Mouse (Mus musculus) cerebellum, postnatal 10 days (tissue): ENCODE measurements around the gene Glra4.

Source experiments
- DNase-seq, 2 experiments: peaks; one replicate each; pipeline ENCODE4 v3.0.0; 2021; ENCODE audit warnings: mixed read lengths in 2 of 2

Glra4 gene

GRCm38 (mm10) chrX:136780041-136780440 lies at the start of gene Glra4:
Glra4 (minus strand) TSS chrX:136780141.
- DNase-seq: no peak

DNA sequence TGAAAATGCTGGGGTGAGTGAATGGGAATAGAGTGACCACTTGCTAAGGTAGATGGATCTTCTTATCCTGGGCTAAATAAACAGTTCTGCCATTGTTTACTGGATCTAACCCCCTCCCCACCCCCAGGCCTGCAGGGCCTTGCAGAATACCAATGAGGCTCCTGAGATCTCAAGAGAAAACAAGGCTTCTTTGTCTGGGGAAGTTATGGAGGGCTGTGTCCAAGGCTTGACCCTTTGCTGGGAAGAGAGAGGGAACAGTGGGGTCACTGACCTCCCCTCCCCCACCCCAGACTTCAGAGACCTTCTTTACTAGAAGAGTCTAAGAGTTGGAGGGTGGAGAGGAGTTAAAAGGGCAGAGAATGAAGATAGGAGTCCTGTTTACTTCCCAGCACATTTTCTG lies 48.7 kb upstream of the Glra4 start:
- DNase-seq: no peak

- no peak for DNase-seq
Measured at GRCm38 (mm10) chrX:136825016-136825415, 45.1 kb upstream of the Glra4 start.

- no peak for DNase-seq
Measured at GRCm38 (mm10) chrX:136822371-136822770, 42.4 kb upstream of the Glra4 start, which contains the start of gene Plp1. Plp1 (plus strand) TSS chrX:136822671.

GRCm38 (mm10) chrX:136820250-136820649 lies 40.3 kb upstream of the Glra4 start:
- peak; percentile 85 to 86 for DNase-seq

GRCm38 (mm10) chrX:136819752-136820151 lies 39.8 kb upstream of the Glra4 start:
- DNase-seq: peak in 1 of 2 experiments; percentile 2

DNA sequence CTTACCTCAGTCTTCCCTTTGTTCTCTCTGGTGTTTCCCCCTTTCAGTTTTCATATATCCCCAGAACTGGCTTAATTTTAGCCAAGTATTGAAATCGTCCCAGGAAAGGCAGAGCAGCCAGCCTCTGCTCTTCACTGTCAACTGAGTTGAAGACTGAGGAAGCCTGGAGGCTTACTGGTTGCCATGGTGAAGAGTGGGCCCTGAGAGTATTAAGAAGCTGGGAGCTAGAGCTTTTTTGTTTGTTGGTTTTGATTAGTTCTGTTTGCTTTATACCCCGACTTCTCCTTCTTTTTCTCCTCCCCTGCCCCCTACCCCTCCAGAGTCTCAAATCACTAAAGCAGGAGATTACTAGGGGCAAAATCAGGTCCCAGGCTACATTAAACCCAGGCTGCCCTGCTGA lies 17.3 kb upstream of the Glra4 start:
- no peak for DNase-seq

GRCm38 (mm10) chrX:136789446-136789845 lies 9.5 kb upstream of the Glra4 start:
- no peak for DNase-seq

DNA sequence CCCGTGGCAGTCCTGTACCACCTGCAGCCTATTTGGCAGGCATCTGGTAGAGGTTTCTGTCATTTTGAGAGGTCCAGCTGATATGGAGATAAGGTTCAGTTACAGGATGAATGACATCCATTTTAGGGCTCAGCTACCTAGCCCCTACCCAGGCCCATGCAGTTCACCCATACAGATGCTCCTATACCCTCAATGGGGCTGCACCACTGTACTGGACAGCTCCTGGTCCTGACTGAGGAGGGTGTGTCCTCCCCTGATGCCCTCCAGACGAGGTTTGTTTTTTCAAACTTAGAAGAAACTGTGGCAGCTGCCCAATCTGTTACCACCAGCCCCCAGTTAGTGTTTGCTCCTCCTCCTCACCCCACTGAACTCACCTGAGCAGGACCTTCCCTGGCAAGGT lies 679 bp downstream of the Glra4 start:
- DNase-seq: no peak

DNA sequence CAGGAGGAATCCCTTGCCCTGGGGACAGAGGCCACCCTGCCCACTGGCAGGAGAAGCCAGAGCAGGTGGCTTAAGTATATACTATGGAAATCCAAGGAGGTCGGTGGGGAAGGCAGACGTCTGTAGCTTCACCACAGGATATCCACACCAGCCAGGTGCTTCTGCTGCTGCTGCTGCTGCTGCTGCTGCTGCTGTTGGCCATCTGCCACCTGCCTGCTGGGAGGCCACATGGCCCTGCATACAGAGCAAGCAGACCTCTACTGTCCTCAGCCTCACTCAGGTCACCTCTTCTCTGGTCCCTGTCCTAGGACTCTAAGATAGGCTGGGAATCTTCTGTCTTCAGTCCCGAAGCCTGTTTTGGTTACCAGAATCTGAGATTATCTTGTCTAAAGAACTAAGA lies 1.9 kb downstream of the Glra4 start:
- peak; percentile 64 to 72 for DNase-seq

DNA sequence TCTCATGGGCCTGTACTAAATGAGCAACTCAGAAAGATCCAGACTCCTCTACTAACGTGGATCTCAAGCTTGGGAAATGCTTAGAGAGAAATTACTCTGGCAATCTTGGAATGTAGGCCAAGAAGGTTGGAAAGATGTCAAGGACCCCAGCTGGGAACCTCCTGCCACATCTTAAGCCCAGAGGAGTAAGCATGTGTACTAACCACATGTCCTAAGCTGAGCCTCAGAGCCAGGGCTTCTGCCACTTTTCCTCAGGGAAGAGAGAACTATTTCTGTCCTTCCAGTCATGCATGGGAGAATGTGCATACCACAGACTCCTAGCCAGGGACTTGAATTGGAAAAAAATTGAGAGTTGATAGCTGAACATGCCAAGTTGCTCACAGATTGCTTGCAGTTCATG lies 6.9 kb downstream of the Glra4 start:
- DNase-seq: peak; percentile 47 to 61

- DNase-seq: peak; percentile 18 to 65
Measured at GRCm38 (mm10) chrX:136761103-136762074, 18.6 kb downstream of the Glra4 start.

- peak in 1 of 2 experiments; percentile 7 for DNase-seq
Measured at GRCm38 (mm10) chrX:136755464-136755863, 24.5 kb downstream of the Glra4 start.

DNA sequence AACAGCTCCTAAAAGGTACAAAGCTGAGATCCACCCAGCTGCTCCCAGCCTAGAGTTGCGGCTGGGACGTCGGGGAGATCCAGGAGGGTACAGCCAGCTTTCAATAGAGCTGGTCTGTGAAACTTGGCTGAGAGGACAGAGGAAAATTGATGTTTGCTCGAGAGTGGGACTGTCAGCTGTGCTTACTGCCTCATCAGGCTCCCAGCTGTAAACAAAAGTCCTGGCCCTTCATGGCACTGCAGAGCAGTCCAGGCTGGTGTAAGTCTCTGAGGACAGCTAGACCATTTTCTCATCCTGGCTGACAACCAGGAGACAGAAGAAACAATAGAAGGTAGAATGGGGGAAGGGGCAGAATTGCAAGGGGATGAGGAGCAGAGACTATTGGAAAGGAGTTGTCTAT lies 30.6 kb downstream of the Glra4 start:
- no peak for DNase-seq

GRCm38 (mm10) chrX:136744663-136745062 lies 35.3 kb downstream of the Glra4 start:
- DNase-seq: peak; percentile 5 to 25

DNA sequence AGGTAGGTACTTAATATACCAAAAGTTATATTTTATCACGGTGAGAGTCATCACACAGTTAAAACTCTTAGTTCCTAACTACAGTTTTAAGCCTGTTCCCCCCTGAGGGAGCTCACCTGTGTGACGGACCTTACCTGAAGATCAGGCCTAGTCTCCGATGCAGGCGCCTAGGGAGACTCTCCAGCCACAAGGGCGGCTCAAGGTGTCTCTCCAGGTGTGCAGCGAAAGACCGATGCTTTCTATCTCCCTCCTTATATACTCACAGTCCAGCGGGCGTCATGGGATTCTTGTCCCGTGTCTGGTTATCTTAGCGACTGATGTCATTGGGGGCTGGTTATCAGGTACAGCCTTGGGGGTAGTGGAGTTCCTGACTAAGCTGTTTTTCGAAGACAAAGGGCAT lies 36.5 kb downstream of the Glra4 start, which contains the start of gene Morf4l2:
TSS of gene Morf4l2 (minus strand) at position 232 of the 400 bp plus-strand sequence.
- no peak for DNase-seq

- DNase-seq: peak; percentile 76 to 82
Measured at GRCm38 (mm10) chrX:136742661-136743103, 37.3 kb downstream of the Glra4 start.

- DNase-seq: peak in 1 of 2 experiments; percentile 16
Measured at GRCm38 (mm10) chrX:136742241-136742640, 37.7 kb downstream of the Glra4 start.

- peak; percentile 87 to 89 for DNase-seq
Measured at GRCm38 (mm10) chrX:136741651-136742201, 38.2 kb downstream of the Glra4 start.

- DNase-seq: peak; percentile 92 to 95
Measured at GRCm38 (mm10) chrX:136740791-136741650, 38.9 kb downstream of the Glra4 start.

GRCm38 (mm10) chrX:136740087-136740790 lies 39.7 kb downstream of the Glra4 start:
- DNase-seq: peak; percentile 25 to 46

DNA sequence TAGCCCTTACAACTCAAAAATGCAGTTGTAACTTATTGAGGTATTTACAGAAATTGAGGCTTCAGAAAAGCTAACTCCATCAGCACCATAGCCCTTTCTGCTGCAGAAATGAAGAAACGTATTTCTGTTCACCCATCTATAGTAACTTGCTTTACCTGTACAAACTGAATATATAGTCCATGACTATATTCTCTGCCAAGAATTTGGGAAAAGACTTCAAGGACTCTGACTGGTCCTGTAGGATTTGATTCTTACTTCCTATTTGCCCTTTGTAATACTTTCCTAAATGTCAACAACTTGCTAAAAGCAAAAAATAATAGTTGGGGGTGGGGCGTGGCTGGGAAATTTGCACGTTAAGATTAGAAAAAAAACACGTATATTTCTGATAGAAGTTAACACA lies 47.9 kb downstream of the Glra4 start:
- DNase-seq: no peak
